Mouse (Mus musculus) liver, embryonic 14.5 days (tissue): ENCODE measurements around the gene Hsdl2.

Experiments
- CTCF ChIP-seq: IDR thresholded peaks from 2 replicates; pipeline ENCODE4 v1.5.1; 2016; ENCODE audit warnings: antibody characterized with exemption, low read depth, control low read depth
- EP300 ChIP-seq: IDR thresholded peaks from 2 replicates; pipeline ENCODE4 v1.6.1; 2016; ENCODE audit warnings: antibody characterized with exemption, low read depth

GRCm38 (mm10) chr4:59551901-59552300 lies 29.5 kb upstream of the Hsdl2 start:
- TF ChIP-seq CTCF = no peak
- TF ChIP-seq EP300 = no peak
